Mouse (Mus musculus) liver, adult 2 months (tissue): Measurements from ENCODE around the gene Cdh13. TPM values are rescaled to one million over a fixed set of nuclear protein-coding genes. Genes with fewer than 3 reads are reported as not detected.
"Not testable (repeated sequence)": the region's sequence is repeated elsewhere in the genome, so short reads cannot be mapped to it uniquely, and the experiment has no call there.

ENCODE experiments used
- DNase-seq: peaks from one replicate; pipeline ENCODE4 v3.0.0-alpha.2; 2011; ENCODE audit warnings: low read depth, low spot score; ENCODE audit errors: extremely low read depth
- H3K27ac ChIP-seq: fragments of 200-500 bp; replicated peaks from 2 replicates; pipeline ENCODE4 v1.5.1; 2012; ENCODE audit warnings: low read depth, mild to moderate bottlenecking, control low read depth, inconsistent platforms, low read length; ENCODE audit not compliant: insufficient read depth
- H3K27me3 ChIP-seq: fragments of 200-500 bp; 2 replicates; pipeline ENCODE4 v1.6.1; 2012; ENCODE audit warnings: mild to moderate bottlenecking, moderate library complexity, low read length, inconsistent platforms; ENCODE audit not compliant: control insufficient read depth, insufficient read depth
- H3K36me3 ChIP-seq: fragments of 200-500 bp; 2 replicates; pipeline ENCODE4 v1.6.1; 2012; ENCODE audit warnings: low read length, inconsistent platforms; ENCODE audit not compliant: control insufficient read depth, insufficient read depth
- H3K4me1 ChIP-seq: fragments of 200-500 bp; 2 replicates; pipeline ENCODE4 v1.6.1; 2011; ENCODE audit warnings: low read length; ENCODE audit not compliant: control insufficient read depth, insufficient read depth
- H3K4me3 ChIP-seq: fragments of 200-500 bp; 2 replicates; pipeline ENCODE4 v1.5.1; 2011; ENCODE audit warnings: low read depth, mild to moderate bottlenecking, control low read depth, low read length, moderate library complexity; ENCODE audit not compliant: insufficient read depth
- H3K79me2 ChIP-seq: fragments of 200-500 bp; 2 replicates; pipeline ENCODE4 v1.6.1; 2012; ENCODE audit warnings: inconsistent platforms, mild to moderate bottlenecking, low read length, moderate library complexity; ENCODE audit not compliant: control insufficient read depth, insufficient read depth
- H3K9ac ChIP-seq: fragments of 200-500 bp; 2 replicates; pipeline ENCODE4 v1.6.1; 2012; ENCODE audit warnings: low read depth, mild to moderate bottlenecking, control low read depth, inconsistent platforms, low read length
- CTCF ChIP-seq: fragments of 200-500 bp; IDR thresholded peaks from 2 replicates; pipeline ENCODE4 v1.5.1; 2011; ENCODE audit warnings: low read depth, low read length, control low read depth
- POLR2A ChIP-seq: fragments of 200-500 bp; IDR thresholded peaks from 2 replicates; pipeline ENCODE4 v1.6.1; 2011; ENCODE audit warnings: low read length, control low read depth; ENCODE audit not compliant: insufficient read depth; ENCODE audit errors: extremely low read depth
- WGBS: fragments of 180-500 bp; shearing (Covaris S2); methylation state at CpG from one replicate; pipeline ENCODE4 v1.1.7; 2018; 5-methylcytosine and 5-hydroxymethylcytosine counted together
- polyA plus RNA-seq: library from polyadenylated mRNA; depleted of rRNA; stranded (reverse); fragments of >200 nt; gene quantifications from 2 replicates; pipeline ENCODE4 v1.2.3, GENCODE M21; 2012
- total RNA-seq: library from RNA; depleted of rRNA; stranded (reverse); fragments of >200 nt; gene quantifications from 2 replicates; pipeline ENCODE4 v1.2.3, GENCODE M21; 2014

Gene Cdh13
- total and polyA plus RNA-seq, 2 experiments: 1.5 to 2.1 TPM

- H3K4me3 ChIP-seq: no peak overlapping the region
- H3K36me3 ChIP-seq: peaks cover 11% of the 10 kb centered on the region; the same call in 1 of the 2 replicates
- H3K4me1 ChIP-seq: peaks cover 3% of the 10 kb centered on the region; the same call in 1 of the 2 replicates
- H3K27ac ChIP-seq: no peak overlapping the region
- H3K9ac ChIP-seq: no peak overlapping the region
- TF ChIP-seq POLR2A (no peak), CTCF (no peak)
- peaks cover 6% of the 10 kb centered on the region; the same call in 1 of the 2 replicates for H3K79me2 ChIP-seq
- DNase-seq: no peak
- no peaks in the 10 kb centered on the region for H3K27me3 ChIP-seq
- 87% methylated on average over 15 of the region's 15 CpGs for WGBS
Measured at GRCm38 (mm10) chr8:119345683-119346075, 1062.1 kb downstream of the Cdh13 start.

DNA sequence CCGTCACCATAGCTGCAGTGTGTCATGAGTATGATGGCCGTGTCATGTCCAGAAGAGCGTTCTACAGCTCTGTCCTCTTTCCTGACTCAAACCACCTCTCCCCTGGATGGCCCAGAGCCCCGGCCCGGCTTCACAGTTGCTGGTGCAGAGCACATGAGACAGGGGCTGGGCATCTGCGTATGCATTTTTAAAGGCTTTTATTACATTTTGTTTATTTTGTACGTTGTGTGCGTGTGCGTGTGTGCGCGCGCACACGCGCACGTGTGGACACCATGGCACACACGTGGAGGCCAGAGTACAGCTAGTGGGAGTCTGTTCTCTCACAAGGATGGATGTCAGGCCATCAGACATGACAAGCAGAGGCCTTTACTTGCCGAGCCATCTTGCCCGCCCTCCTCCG is 1068.1 kb downstream of the Cdh13 start:
- no peak overlapping the region for H3K9ac ChIP-seq
- WGBS: 96% methylated on average over 19 of the region's 19 CpGs
- TF ChIP-seq CTCF (no peak), POLR2A (no peak)
- no peaks in the 10 kb centered on the region for H3K4me1 ChIP-seq
- no peak overlapping the region for H3K4me3 ChIP-seq
- no peaks in the 10 kb centered on the region for H3K27me3 ChIP-seq
- H3K36me3 ChIP-seq: peaks cover 11% of the 10 kb centered on the region; the same call in 1 of the 2 replicates
- no peak for DNase-seq
- H3K79me2 ChIP-seq: no peaks in the 10 kb centered on the region
- no peak overlapping the region for H3K27ac ChIP-seq

GRCm38 (mm10) chr8:119352977-119353658 is 1069.6 kb downstream of the Cdh13 start:
- WGBS: 75% methylated on average over 10 of the region's 10 CpGs
- Histone ChIP-seq H3K36me3 (peaks cover 4% of the 10 kb centered on the region; the same call in 1 of the 2 replicates), H3K4me3 (no peak overlapping the region), H3K27ac (no peak overlapping the region), H3K79me2 (no peaks in the 10 kb centered on the region), H3K9ac (no peak overlapping the region), H3K27me3 (no peaks in the 10 kb centered on the region), H3K4me1 (no peaks in the 10 kb centered on the region)
- no peak for DNase-seq
- TF ChIP-seq CTCF (no peak), POLR2A (no peak)

- TF ChIP-seq POLR2A (no peak), CTCF (no peak)
- Histone ChIP-seq H3K4me1 (no peaks in the 10 kb centered on the region), H3K79me2 (no peaks in the 10 kb centered on the region), H3K27me3 (no peaks in the 10 kb centered on the region), H3K4me3 (no peak overlapping the region), H3K36me3 (peaks cover 2% of the 10 kb centered on the region; the same call in 1 of the 2 replicates), H3K27ac (no peak overlapping the region), H3K9ac (no peak overlapping the region)
- 79% methylated on average over 6 of the region's 6 CpGs for WGBS
- DNase-seq: no peak
Measured at GRCm38 (mm10) chr8:119353659-119354023, 1070.1 kb downstream of the Cdh13 start.

GRCm38 (mm10) chr8:119356631-119357030 is 1073.1 kb downstream of the Cdh13 start:
- not testable (repeated sequence) for H3K79me2 ChIP-seq, H3K4me1 ChIP-seq, H3K4me3 ChIP-seq, H3K27ac ChIP-seq, H3K9ac ChIP-seq, H3K36me3 ChIP-seq, DNase-seq, H3K27me3 ChIP-seq
- WGBS: 66% methylated on average over 5 of the region's 5 CpGs
- peak; percentile 50 for TF ChIP-seq CTCF

DNA sequence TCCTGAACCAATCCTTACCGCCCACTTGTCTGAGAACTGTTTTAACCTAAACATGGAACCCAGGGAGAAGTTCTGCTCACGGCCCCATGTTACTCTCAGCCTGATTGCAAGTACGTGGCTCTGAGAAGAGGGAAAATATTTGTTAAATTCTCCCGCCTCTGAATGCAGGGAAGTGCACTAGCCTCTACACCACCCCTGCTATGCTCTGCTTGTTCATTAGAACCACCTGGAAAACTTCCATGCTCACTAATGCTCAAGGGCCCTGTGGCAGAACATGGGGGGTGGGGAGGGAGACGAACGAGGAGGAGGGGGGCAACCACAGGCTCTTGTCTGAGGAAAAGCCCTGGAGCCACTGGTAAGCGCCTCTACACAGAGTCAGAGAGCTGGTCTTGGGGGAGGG is 1074.6 kb downstream of the Cdh13 start:
- no peak for DNase-seq
- Histone ChIP-seq H3K4me1 (no peaks in the 10 kb centered on the region), H3K9ac (no peak overlapping the region), H3K36me3 (no peaks in the 10 kb centered on the region), H3K27ac (no peak overlapping the region), H3K79me2 (no peaks in the 10 kb centered on the region), H3K4me3 (no peak overlapping the region), H3K27me3 (no peaks in the 10 kb centered on the region)
- no peak for TF ChIP-seq CTCF
- no peak for TF ChIP-seq POLR2A
- WGBS: 92% methylated on average over 7 of the region's 7 CpGs
